Mouse (Mus musculus): Measurements from ENCODE around the gene Pip5k1b. TPM values are rescaled to one million over a fixed set of nuclear protein-coding genes. Genes with fewer than 3 reads are reported as not detected.

The Pip5k1b gene
- polyA plus RNA-seq, 1 experiment = 3.1 TPM

DNA sequence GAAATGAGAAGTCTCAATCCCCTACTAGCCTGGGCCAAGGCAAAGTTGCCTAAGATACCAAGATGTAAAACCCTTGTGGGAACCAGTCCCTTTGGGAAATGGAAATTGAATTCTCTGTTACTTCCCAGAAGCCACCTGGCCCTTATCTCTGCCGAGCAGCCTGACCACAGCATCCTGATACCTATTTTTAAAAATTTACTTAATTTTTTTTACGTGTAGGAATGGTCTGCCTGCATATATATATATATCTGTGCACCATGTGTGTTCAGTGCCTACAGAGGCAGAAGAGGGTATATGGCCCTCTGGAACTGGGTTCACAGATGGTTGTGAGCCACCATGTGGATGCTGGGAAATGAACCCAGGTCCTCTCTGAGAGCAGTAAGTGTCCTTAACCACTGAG, 224.4 kb downstream of the Pip5k1b start:
- Histone ChIP-seq H3K36me3 (ENCODE audit: control insufficient read depth) (peaks cover 2% of the 10 kb centered on the region), H3K4me3 (replicated peaks) (no peak overlapping the region), H3K27me3 (ENCODE audit: control insufficient read depth) (no peaks in the 10 kb centered on the region), H3K9me3 (ENCODE audit: control insufficient read depth, low read length) (no peaks in the 10 kb centered on the region), H3K4me1 (ENCODE audit: control insufficient read depth) (peaks cover 4% of the 10 kb centered on the region)
- TF ChIP-seq TAL1 (IDR thresholded peaks at IDR 0.05; ENCODE audit: low read length) (no peak), GATA1 (IDR thresholded peaks at IDR 0.05; ENCODE audit: low read length) (no peak)

- Histone ChIP-seq H3K4me1 (ENCODE audit: control insufficient read depth) (peaks cover 3% of the 10 kb centered on the region; the same call in 1 of the 2 replicates), H3K9me3 (ENCODE audit: control insufficient read depth, low read length) (no peaks in the 10 kb centered on the region), H3K27me3 (ENCODE audit: control insufficient read depth) (no peaks in the 10 kb centered on the region), H3K4me3 (replicated peaks) (no peak overlapping the region), H3K36me3 (ENCODE audit: control insufficient read depth) (peaks cover 2% of the 10 kb centered on the region)
- no peak for TF ChIP-seq TAL1 (IDR thresholded peaks at IDR 0.05; ENCODE audit: low read length)
- no peak for TF ChIP-seq GATA1 (IDR thresholded peaks at IDR 0.05; ENCODE audit: low read length)
Measured at GRCm38 (mm10) chr19:24330366-24330765, 225.3 kb downstream of the Pip5k1b start.

GRCm38 (mm10) chr19:24327921-24328320, 227.8 kb downstream of the Pip5k1b start:
- Histone ChIP-seq H3K4me1 (ENCODE audit: control insufficient read depth) (no peaks in the 10 kb centered on the region), H3K36me3 (ENCODE audit: control insufficient read depth) (peaks cover 2% of the 10 kb centered on the region), H3K4me3 (replicated peaks) (no peak overlapping the region), H3K27me3 (ENCODE audit: control insufficient read depth) (no peaks in the 10 kb centered on the region), H3K9me3 (ENCODE audit: control insufficient read depth, low read length) (no peaks in the 10 kb centered on the region)
- TF ChIP-seq TAL1 (IDR thresholded peaks at IDR 0.05; ENCODE audit: low read length) (no peak), GATA1 (IDR thresholded peaks at IDR 0.05; ENCODE audit: low read length) (no peak)

- H3K9me3 ChIP-seq (ENCODE audit: control insufficient read depth, low read length) = no peaks in the 10 kb centered on the region
- no peak overlapping the region for H3K4me3 ChIP-seq (replicated peaks)
- H3K36me3 ChIP-seq (ENCODE audit: control insufficient read depth) = no peaks in the 10 kb centered on the region
- H3K4me1 ChIP-seq (ENCODE audit: control insufficient read depth) = no peaks in the 10 kb centered on the region
- no peaks in the 10 kb centered on the region for H3K27me3 ChIP-seq (ENCODE audit: control insufficient read depth)
- TF ChIP-seq TAL1 (IDR thresholded peaks at IDR 0.05; ENCODE audit: low read length) (no peak), GATA1 (IDR thresholded peaks at IDR 0.05; ENCODE audit: low read length) (no peak)
Measured at GRCm38 (mm10) chr19:24326969-24327368, 228.7 kb downstream of the Pip5k1b start.

DNA sequence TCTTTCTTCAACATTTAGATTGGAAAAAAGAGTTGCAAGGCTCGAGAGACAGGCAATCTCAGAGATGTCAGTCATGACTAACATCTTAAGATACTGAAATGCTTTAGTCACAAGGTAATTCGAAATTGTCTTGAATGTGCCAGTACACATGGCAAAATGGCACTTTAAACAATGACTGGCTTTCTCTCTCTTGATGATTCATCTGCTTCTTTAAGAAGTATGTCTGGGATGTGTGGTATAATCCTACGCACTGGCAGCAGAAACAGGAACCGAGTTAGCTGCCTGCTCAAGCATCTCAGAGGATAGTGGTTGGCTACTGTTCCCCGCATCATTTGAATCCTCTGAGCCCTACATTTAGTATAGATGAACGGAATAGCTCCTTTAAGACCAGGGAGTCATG, 230.0 kb downstream of the Pip5k1b start:
- no peaks in the 10 kb centered on the region for H3K4me1 ChIP-seq (ENCODE audit: control insufficient read depth)
- H3K9me3 ChIP-seq (ENCODE audit: control insufficient read depth, low read length) = no peaks in the 10 kb centered on the region
- no peaks in the 10 kb centered on the region for H3K36me3 ChIP-seq (ENCODE audit: control insufficient read depth)
- no peak for TF ChIP-seq GATA1 (IDR thresholded peaks at IDR 0.05; ENCODE audit: low read length)
- TF ChIP-seq TAL1 (IDR thresholded peaks at IDR 0.05; ENCODE audit: low read length) = no peak
- no peaks in the 10 kb centered on the region for H3K27me3 ChIP-seq (ENCODE audit: control insufficient read depth)
- H3K4me3 ChIP-seq (replicated peaks) = no peak overlapping the region

DNA sequence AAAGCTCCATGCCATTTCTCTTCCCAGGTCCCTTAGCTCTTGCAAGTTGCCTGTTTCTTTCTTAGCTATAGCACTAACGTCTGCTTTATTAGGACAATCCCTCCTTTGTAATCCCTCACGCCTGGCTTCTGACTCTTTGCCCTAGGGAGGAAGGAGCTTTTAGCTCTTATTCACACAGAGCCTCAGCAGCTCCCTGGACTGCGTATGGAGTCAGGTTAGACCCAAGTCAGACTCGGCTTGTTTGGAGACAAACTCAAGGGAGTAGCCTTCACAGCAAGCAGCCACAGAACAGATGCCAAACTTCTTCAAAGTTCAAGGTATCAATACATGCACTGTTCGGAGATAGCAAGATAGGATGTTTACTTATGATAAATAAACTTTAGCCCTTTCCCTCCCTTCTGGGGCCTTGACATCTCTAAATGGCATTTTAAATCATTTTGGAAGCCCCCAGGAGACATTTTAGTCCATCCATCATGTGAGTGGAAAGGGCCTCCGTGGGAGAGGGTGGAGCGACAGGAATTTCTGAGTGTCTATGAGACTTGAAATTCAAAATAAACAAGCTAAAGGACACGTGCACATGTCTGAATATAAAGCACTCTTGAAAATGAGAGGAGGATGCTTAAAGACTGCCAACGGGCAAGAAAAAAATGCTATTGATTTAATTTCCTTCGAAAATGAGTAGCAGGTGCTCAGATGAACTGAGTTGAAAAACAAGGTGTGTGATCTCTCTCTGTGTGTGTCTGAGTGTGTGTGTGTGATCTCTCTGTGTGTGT, 231.6 kb downstream of the Pip5k1b start:
- Histone ChIP-seq H3K27me3 (ENCODE audit: control insufficient read depth) (no peaks in the 10 kb centered on the region), H3K9me3 (ENCODE audit: control insufficient read depth, low read length) (no peaks in the 10 kb centered on the region), H3K4me3 (replicated peaks) (no peak overlapping the region), H3K36me3 (ENCODE audit: control insufficient read depth) (no peaks in the 10 kb centered on the region), H3K4me1 (ENCODE audit: control insufficient read depth) (no peaks in the 10 kb centered on the region)
- no peak for TF ChIP-seq GATA1 (IDR thresholded peaks at IDR 0.05; ENCODE audit: low read length)
- TF ChIP-seq TAL1 (IDR thresholded peaks at IDR 0.05; ENCODE audit: low read length) = no peak

GRCm38 (mm10) chr19:24321900-24322311, 233.8 kb downstream of the Pip5k1b start:
- Histone ChIP-seq H3K9me3 (ENCODE audit: control insufficient read depth, low read length) (no peaks in the 10 kb centered on the region), H3K4me1 (ENCODE audit: control insufficient read depth) (no peaks in the 10 kb centered on the region), H3K27me3 (ENCODE audit: control insufficient read depth) (no peaks in the 10 kb centered on the region), H3K4me3 (replicated peaks) (no peak overlapping the region), H3K36me3 (ENCODE audit: control insufficient read depth) (no peaks in the 10 kb centered on the region)
- TF ChIP-seq TAL1 (IDR thresholded peaks at IDR 0.05; ENCODE audit: low read length) (no peak), GATA1 (IDR thresholded peaks at IDR 0.05; ENCODE audit: low read length) (no peak)

DNA sequence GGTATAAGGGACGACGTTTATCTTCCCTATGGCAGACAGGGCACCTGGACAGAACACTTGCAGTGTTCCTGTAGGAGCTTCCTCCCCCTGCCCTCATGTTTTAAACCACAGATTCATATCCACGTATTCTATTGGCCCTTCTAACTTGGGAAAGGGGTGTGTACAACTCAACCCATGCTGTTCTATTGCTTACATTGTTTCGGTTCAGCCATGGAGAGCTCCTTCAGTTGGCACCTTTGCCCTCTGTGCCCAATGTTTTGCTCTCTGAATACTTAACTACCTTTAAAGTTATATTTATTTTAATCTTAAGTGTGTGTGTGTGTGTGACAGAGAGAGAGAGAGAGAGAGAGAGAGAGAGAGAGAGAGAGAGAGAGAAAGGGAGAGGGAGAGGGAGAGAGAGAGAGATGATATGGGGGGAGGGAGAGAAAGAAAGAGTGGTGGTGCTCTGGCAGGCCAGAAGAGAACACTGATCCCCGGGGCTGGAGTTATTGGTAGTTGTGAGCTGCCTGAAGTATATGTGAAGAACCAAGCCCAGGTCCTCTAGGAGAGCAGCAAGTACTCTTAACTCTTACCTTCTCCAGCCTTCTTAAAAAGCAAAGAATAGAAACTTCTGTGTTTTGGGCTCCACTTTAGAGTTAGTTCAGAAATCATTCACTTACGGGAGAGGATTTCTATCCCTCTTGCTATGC, 234.3 kb downstream of the Pip5k1b start:
- no peaks in the 10 kb centered on the region for H3K4me1 ChIP-seq (ENCODE audit: control insufficient read depth)
- TF ChIP-seq TAL1 (IDR thresholded peaks at IDR 0.05; ENCODE audit: low read length) (no peak), GATA1 (IDR thresholded peaks at IDR 0.05; ENCODE audit: low read length) (no peak)
- H3K27me3 ChIP-seq (ENCODE audit: control insufficient read depth) = no peaks in the 10 kb centered on the region
- no peak overlapping the region for H3K4me3 ChIP-seq (replicated peaks)
- H3K9me3 ChIP-seq (ENCODE audit: control insufficient read depth, low read length) = no peaks in the 10 kb centered on the region
- H3K36me3 ChIP-seq (ENCODE audit: control insufficient read depth) = no peaks in the 10 kb centered on the region

GRCm38 (mm10) chr19:24318172-24318571, 237.5 kb downstream of the Pip5k1b start:
- no peaks in the 10 kb centered on the region for H3K9me3 ChIP-seq (ENCODE audit: control insufficient read depth, low read length)
- H3K4me1 ChIP-seq (ENCODE audit: control insufficient read depth) = no peaks in the 10 kb centered on the region
- H3K4me3 ChIP-seq (replicated peaks) = no peak overlapping the region
- TF ChIP-seq TAL1 (IDR thresholded peaks at IDR 0.05; ENCODE audit: low read length) (no peak), GATA1 (IDR thresholded peaks at IDR 0.05; ENCODE audit: low read length) (no peak)
- H3K36me3 ChIP-seq (ENCODE audit: control insufficient read depth) = no peaks in the 10 kb centered on the region
- H3K27me3 ChIP-seq (ENCODE audit: control insufficient read depth) = no peaks in the 10 kb centered on the region
